Mouse (Mus musculus): ENCODE data around the gene Gse1. TPM values are rescaled to one million over a fixed set of nuclear protein-coding genes. Genes with fewer than 3 reads are reported as not detected.
A peak's percentile ranks its signal among the peaks of the same experiment; 100 is the strongest.

The Gse1 gene
- total RNA-seq, 1 experiment from 2014 or later = 48.8 TPM

DNA sequence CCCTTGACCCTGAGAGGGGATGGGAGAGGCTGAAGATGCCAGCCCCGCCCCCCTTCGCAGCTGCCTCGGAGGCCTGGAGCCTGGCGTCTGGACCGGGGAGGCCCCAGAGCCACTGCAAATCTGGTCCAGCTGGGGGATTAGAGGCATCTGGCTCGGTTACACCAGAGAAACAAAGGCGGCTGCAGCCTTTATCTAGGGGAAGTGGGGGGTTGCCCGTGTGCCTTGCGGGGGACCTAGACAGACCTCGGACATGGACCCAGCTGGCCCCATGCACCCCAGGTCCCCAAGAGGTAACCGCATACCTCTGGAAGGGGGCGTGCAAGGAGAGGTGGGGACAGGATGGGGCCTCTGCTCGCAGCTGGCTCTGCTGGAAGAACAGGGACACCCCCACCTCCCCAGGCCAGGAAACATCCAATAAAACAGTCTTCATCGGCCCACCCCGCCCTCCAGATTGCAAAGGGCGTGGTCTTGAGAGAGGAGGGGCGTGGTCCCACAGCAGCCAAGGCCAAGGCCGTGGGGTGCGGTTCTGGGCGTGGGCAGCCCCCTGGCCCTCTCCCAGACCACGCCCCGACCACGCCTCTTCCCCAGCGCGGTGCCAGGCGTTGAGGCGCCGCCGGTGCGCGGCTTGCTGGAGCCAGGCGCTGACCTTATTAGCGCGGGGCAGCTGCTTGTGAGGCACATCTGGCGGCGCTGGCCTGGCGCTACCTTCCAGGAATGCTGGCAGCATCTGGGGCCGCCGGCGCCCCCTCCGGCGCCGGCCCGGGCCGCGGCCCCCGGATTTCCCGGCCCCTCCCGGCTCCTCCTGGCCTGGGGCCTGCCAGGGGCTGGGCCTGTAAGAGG is 48.0 kb downstream of the Gse1 start:
- peak; percentile 96 for DNase-seq

GRCm38 (mm10) chr8:120276891-120277426 is 48.7 kb downstream of the Gse1 start:
- DNase-seq = no peak

GRCm38 (mm10) chr8:120278009-120278408 is 49.8 kb downstream of the Gse1 start:
- no peak for DNase-seq

GRCm38 (mm10) chr8:120279418-120279817 is 51.2 kb downstream of the Gse1 start:
- DNase-seq = no peak

GRCm38 (mm10) chr8:120281487-120281886 is 53.2 kb downstream of the Gse1 start:
- peak; percentile 75 for DNase-seq

GRCm38 (mm10) chr8:120282465-120282864 is 54.2 kb downstream of the Gse1 start:
- DNase-seq = no peak

DNA sequence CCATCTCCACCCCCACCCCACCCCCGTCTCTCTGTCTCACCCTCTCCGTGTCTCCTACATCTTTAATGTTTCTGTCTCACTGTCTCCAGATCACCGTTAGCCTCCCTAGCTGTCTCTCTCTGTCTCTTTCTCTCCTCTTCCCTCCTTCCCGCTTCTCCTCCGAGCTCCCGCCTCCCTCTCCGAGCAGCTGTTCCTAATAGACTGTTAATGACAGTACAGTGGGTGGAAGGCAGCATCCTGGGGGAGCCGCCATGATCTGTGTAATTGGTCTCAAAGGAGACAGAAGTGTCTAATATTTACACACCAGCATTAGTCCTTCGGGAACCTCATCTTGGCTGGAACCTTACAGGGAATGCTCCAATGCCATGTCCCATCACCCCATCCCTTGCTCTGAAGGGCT is 56.0 kb downstream of the Gse1 start:
- DNase-seq = no peak

- DNase-seq = no peak
Measured at GRCm38 (mm10) chr8:120285033-120285432, 56.8 kb downstream of the Gse1 start.

DNA sequence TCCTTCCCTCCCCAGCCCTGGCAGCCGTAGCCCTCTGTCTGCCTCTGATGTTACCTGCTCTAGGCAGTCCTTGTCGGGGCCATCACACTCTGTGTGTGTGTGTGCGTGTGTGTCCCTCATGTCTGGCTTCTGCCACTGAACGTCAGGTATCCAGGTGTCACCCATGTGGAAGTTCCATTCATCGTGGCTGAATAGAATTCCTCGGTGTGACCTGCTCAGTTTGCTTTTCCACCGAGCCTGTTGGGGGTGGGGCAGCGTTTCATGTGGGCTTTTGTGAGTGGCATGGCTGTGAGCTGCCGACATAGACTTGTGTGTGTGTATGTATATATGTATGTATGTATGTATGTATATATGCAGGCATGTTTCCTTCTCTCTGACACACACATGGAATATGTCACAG is 57.6 kb downstream of the Gse1 start:
- DNase-seq = no peak

DNA sequence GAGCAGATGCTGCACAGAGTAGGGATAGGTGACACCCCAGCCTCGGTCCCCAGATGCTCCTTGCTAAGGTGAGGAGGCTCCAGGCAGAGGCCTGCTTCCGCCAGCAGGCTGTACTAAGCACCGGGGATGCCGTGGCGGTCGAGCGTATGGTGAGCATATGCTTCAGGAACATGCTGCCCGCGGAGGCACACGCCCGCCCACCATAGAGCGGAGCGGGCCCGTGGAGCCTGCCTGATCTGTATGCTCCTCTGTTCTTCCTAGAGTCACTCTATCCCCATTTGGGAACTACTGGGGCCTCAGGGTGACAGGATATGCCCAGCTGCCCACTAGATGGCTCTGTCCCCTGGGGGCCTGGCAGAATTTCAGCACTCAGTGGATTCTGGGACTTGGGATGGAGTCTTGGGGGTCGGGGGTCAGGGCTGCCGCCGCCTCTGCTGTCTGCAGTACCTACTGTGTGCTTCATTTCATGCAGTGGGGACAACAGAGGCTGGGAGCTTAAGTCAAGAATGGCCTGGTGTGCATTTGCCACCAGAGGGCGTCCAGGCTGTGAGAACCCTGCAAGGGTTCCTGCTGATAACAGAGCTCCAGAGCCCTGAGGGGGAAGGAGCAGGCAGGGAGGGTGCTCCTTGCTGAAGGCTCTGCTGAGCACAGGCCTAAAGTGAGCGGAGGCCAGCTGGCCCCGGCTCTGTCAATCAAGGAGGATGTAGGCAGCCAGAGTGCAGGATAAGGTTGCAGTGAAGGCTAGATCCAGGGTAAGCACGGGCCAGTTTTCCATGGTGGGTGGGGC is 60.1 kb downstream of the Gse1 start:
- peak; percentile 66 for DNase-seq

DNA sequence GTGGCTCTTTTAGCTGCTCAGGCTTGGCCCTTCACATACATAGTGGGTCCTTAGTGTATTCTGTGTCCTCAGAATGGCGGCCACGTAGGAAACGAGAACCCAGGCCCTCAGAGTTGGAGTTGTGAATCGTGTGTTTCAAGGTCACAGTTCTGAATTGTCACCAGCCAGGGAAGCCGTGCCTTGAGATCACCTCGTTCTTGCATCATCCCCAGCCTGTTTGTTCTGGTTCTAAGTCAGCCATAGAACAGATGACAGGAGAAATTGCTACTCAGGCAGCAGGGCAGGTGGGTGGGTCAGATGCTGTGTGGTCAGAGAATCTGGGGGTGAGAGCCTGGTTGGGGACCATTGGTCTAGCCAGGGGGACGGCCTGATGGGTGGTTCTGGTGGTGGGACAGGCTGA is 60.9 kb downstream of the Gse1 start:
- no peak for DNase-seq

GRCm38 (mm10) chr8:120289698-120290181 is 61.5 kb downstream of the Gse1 start:
- peak; percentile 52 for DNase-seq

GRCm38 (mm10) chr8:120290614-120291013 is 62.4 kb downstream of the Gse1 start:
- no peak for DNase-seq

DNA sequence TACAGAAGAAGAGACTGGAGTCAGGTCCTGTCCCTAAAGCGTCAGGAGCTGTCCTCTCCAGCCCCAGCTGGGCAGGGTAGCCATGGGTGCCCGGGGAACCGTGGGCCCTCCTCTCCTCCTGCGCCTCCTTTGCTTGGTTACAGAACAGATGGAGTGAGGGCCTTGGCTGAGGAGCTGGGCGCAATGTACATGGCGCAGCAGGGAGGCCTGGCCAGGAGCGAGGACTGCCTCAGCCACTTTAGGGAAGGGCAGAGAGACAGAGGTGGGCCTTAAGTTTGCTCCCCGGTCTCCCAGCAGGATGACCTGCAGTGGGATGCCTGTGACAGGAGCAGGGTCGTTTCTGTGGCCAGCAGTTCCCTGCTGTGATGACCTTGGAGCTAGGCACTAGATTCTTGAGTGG is 63.4 kb downstream of the Gse1 start:
- no peak for DNase-seq

- DNase-seq = peak; percentile 53
Measured at GRCm38 (mm10) chr8:120292316-120293107, 64.3 kb downstream of the Gse1 start.

- no peak for DNase-seq
Measured at GRCm38 (mm10) chr8:120293421-120294357, 65.4 kb downstream of the Gse1 start.

DNA sequence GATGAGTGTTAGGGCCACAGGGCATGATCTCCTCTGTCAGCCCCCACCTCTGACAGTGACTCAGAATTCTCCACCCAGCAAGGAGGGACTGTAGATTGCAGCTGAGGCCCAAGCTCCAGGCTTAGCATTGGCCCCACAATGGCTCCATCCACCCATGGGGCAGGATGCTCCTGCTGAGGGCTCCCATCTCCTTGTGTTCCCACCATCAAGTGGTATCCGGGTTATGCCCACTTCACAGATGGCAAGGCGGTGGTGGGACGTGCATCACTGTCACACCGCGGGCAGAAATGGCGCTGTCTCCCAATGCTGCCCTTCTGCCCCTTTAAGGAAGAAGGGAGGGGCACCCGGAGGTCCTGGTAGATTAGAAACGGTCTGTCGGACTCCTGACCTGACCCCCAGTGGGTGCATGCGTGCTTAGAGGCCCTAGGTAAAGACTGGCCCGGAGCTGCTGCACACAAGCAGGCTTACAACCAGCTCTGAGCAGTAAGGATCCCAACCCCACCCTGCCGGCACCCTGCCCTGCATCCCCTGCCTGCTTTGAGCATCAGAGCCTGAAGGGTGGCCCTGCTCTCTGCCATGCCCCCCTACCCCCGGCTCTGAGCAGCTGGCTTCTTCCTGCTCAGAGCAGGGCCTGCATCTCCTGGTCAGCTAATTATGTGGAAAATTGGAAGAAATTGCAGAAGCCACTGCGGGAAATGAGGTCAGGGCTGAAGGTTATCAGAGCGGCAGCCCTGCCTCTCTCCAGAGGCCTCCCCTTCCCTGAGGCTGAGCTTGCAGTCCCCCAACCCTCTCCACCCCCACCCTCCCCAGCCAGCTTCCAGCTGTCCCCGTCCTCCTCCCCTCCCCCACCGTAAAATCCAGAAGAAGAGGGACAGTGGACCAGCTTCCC is 67.0 kb downstream of the Gse1 start:
- no peak for DNase-seq

GRCm38 (mm10) chr8:120297000-120297399 is 68.7 kb downstream of the Gse1 start:
- no peak for DNase-seq

DNA sequence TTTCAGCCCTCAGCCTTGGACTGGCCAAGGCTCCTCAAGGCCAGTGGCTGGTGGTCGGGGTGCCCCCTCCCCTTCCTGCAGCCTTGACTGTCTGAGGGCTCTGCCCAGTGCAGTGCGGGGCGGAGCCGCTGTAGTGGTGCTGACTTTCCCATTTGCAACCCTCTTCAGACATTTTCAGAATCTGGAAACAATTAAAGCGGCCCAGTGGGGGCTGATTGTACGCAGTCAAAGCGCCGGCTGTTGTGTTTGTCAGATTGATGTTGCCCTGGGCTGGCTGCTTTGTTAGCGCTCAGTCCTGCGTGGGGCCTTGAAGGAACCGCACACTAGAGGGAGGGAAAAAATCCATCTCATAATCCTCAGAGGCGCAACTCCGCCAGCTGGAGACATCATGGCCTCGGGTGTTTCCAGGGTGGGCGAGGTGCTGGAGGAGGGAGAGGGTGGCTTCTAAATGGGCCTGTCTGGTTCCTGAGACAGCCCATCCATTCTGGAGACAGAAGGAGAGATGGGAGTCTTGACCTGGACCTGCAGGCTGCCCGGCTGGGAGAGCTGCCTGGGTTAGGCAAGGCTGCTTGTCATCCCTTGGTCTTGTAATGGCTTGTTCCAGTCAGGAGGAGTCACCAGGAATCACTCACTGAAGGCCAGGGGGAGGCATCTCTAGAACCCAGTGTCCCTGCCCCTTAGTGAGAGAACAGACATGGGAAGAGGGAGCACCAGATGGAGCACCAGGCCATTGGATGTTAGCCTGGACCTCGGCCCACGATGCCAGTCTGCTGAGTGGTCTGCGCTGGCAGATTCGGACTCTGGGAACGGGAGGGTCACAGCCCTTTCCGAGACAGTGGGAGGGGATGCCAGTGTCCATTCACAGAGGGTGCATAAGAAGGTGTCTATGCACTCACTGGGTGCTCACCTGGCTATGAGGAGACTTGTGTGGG is 70.6 kb downstream of the Gse1 start:
- DNase-seq = no peak
